Mouse (Mus musculus) liver, embryonic 12.5 days (tissue): Measurements from ENCODE around the gene Rhoa. TPM values are rescaled to one million over a fixed set of nuclear protein-coding genes. Genes with fewer than 3 reads are reported as not detected.
"Not testable (repeated sequence)": the region's sequence is repeated elsewhere in the genome, so short reads cannot be mapped to it uniquely, and the experiment has no call there.

Source experiments
- ATAC-seq: fragments of 200-750 bp; cut with Nextera tagmentation; 2 replicates; pipeline ENCODE4 v1.8.0; 2017; ENCODE audit warnings: moderate number of reproducible peaks, mild to moderate bottlenecking, moderate library complexity
- H3K27ac ChIP-seq: fragments of 300-500 bp; sonication (generic); 2 replicates; pipeline ENCODE4 v1.5.1; 2016; ENCODE audit warnings: mild to moderate bottlenecking
- H3K27me3 ChIP-seq: fragments of 300-500 bp; sonication (generic); replicated peaks from 2 replicates; pipeline ENCODE4 v1.6.1; 2016; ENCODE audit warnings: mild to moderate bottlenecking, moderate library complexity
- H3K36me3 ChIP-seq: fragments of 300-500 bp; sonication (generic); 2 replicates; pipeline ENCODE4 v1.6.1; 2016; ENCODE audit warnings: mild to moderate bottlenecking, moderate library complexity
- H3K4me1 ChIP-seq: fragments of 300-500 bp; sonication (generic); 2 replicates; pipeline ENCODE4 v1.6.1; 2016
- H3K4me2 ChIP-seq: fragments of 300-500 bp; sonication (generic); 2 replicates; pipeline ENCODE4 v1.6.1; 2016; ENCODE audit warnings: mild to moderate bottlenecking, moderate library complexity
- H3K4me3 ChIP-seq: fragments of 300-500 bp; sonication (generic); 2 replicates; pipeline ENCODE4 v1.5.1; 2016; ENCODE audit warnings: mild to moderate bottlenecking, moderate library complexity
- H3K9ac ChIP-seq: fragments of 300-500 bp; sonication (generic); 2 replicates; pipeline ENCODE4 v1.6.1; 2016; ENCODE audit warnings: mild to moderate bottlenecking, moderate library complexity
- H3K9me3 ChIP-seq: fragments of 300-500 bp; sonication (generic); replicated peaks from 2 replicates; pipeline ENCODE4 v1.6.1; 2016; ENCODE audit warnings: mild to moderate bottlenecking, moderate library complexity
- WGBS: fragments of 180-500 bp; shearing (Covaris S2); methylation state at CpG from one replicate; pipeline ENCODE4 v1.1.7; 2016; ENCODE audit not compliant: insufficient replicate concordance; 5-methylcytosine and 5-hydroxymethylcytosine counted together
- polyA plus RNA-seq: library from polyadenylated mRNA; unstranded; fragments of >200 nt; fragmentation: Nextera tagmentation; extraction: Ambion mirVana; gene quantifications from 2 replicates; pipeline ENCODE4 v1.2.1, GENCODE M21; 2016

Rhoa gene
- polyA plus RNA-seq, 1 experiment from 2014 or later: 259 TPM

- no peak overlapping the region for H3K27ac ChIP-seq
- peaks cover 9% of the 10 kb centered on the region for H3K4me1 ChIP-seq
- H3K4me2 ChIP-seq: no peak overlapping the region
- no peak overlapping the region for H3K4me3 ChIP-seq
- H3K27me3 ChIP-seq: peaks cover 39% of the 10 kb centered on the region
- no peaks in the 10 kb centered on the region for H3K36me3 ChIP-seq
- H3K9me3 ChIP-seq: no peaks in the 10 kb centered on the region
- ATAC-seq: no peak
- no peak overlapping the region for H3K9ac ChIP-seq
- 49% methylated on average over 5 of the region's 5 CpGs for WGBS
Measured at GRCm38 (mm10) chr9:108272691-108273090, 33.2 kb upstream of the Rhoa start.

- H3K4me3 ChIP-seq: no peak overlapping the region
- WGBS: 67% methylated on average over 4 of the region's 4 CpGs
- H3K36me3 ChIP-seq: no peaks in the 10 kb centered on the region
- H3K4me1 ChIP-seq: peaks cover 9% of the 10 kb centered on the region
- no peak overlapping the region for H3K27ac ChIP-seq
- ATAC-seq: no peak
- peaks cover 39% of the 10 kb centered on the region for H3K27me3 ChIP-seq
- H3K9ac ChIP-seq: no peak overlapping the region
- no peak overlapping the region for H3K4me2 ChIP-seq
- no peaks in the 10 kb centered on the region for H3K9me3 ChIP-seq
Measured at GRCm38 (mm10) chr9:108273485-108273884, 32.4 kb upstream of the Rhoa start.

GRCm38 (mm10) chr9:108274476-108275330 lies 31.2 kb upstream of the Rhoa start:
- ATAC-seq: 0 out of 2 replicates have a peak, but pooled peaks have one; percentile 40
- H3K27ac ChIP-seq: no peak overlapping the region
- H3K9ac ChIP-seq: no peak overlapping the region
- whole genome bisulfite sequencing: 54% methylated on average over 5 of the region's 5 CpGs
- no peaks in the 10 kb centered on the region for H3K9me3 ChIP-seq
- peaks cover 39% of the 10 kb centered on the region for H3K27me3 ChIP-seq
- no peak overlapping the region for H3K4me3 ChIP-seq
- peaks cover 9% of the 10 kb centered on the region for H3K4me1 ChIP-seq
- H3K36me3 ChIP-seq: no peaks in the 10 kb centered on the region
- H3K4me2 ChIP-seq: no peak overlapping the region

- Histone ChIP-seq H3K9me3 (no peaks in the 10 kb centered on the region), H3K4me2 (no peak overlapping the region), H3K27me3 (peaks cover 39% of the 10 kb centered on the region), H3K27ac (no peak overlapping the region), H3K4me3 (no peak overlapping the region), H3K4me1 (peaks cover 9% of the 10 kb centered on the region), H3K9ac (no peak overlapping the region), H3K36me3 (no peaks in the 10 kb centered on the region)
- 50% methylated on average over 6 of the region's 6 CpGs for WGBS
- ATAC-seq: no peak
Measured at GRCm38 (mm10) chr9:108275331-108275659, 30.6 kb upstream of the Rhoa start.

GRCm38 (mm10) chr9:108278697-108279450 lies 27.1 kb upstream of the Rhoa start:
- H3K27me3 ChIP-seq: peaks cover 14% of the 10 kb centered on the region; the same call in 1 of the 2 replicates
- 0 out of 2 replicates have a peak, but pooled peaks cover 4% of the 10 kb centered on the region for H3K4me1 ChIP-seq
- no peaks in the 10 kb centered on the region for H3K36me3 ChIP-seq
- H3K4me3 ChIP-seq: no peak overlapping the region
- WGBS: 59% methylated on average over 10 of the region's 10 CpGs
- no peak for ATAC-seq
- no peak overlapping the region for H3K9ac ChIP-seq
- no peak overlapping the region for H3K4me2 ChIP-seq
- H3K27ac ChIP-seq: no peak overlapping the region
- no peaks in the 10 kb centered on the region for H3K9me3 ChIP-seq

GRCm38 (mm10) chr9:108280071-108280828 lies 25.7 kb upstream of the Rhoa start:
- WGBS: 28% methylated on average over 8 of the region's 8 CpGs

GRCm38 (mm10) chr9:108284410-108284809 lies 21.5 kb upstream of the Rhoa start:
- peaks cover 11% of the 10 kb centered on the region for H3K4me1 ChIP-seq
- no peak overlapping the region for H3K4me2 ChIP-seq
- no peaks in the 10 kb centered on the region for H3K27me3 ChIP-seq
- peak; percentile 81 for ATAC-seq
- no peaks in the 10 kb centered on the region for H3K36me3 ChIP-seq
- H3K9ac ChIP-seq: no peak overlapping the region
- H3K9me3 ChIP-seq: no peaks in the 10 kb centered on the region
- H3K27ac ChIP-seq: no peak overlapping the region
- 6% methylated on average over 6 of the region's 6 CpGs for WGBS
- H3K4me3 ChIP-seq: no peak overlapping the region

More at GRCm38 (mm10) chr9:108280071-108280828, 25.7 kb upstream of the Rhoa start:
- no peaks in the 10 kb centered on the region for H3K36me3 ChIP-seq
- no peak overlapping the region for H3K4me3 ChIP-seq
- no peak overlapping the region for H3K9ac ChIP-seq
- no peak overlapping the region for H3K4me2 ChIP-seq
- no peaks in the 10 kb centered on the region for H3K9me3 ChIP-seq
- no peak overlapping the region for H3K27ac ChIP-seq
- peaks cover 4% of the 10 kb centered on the region; the same call in 1 of the 2 replicates for H3K4me1 ChIP-seq
- 0 out of 2 replicates have a peak, but pooled peaks cover 4% of the 10 kb centered on the region for H3K27me3 ChIP-seq
- ATAC-seq: no peak

GRCm38 (mm10) chr9:108287526-108288238 lies 18.2 kb upstream of the Rhoa start:
- not testable (repeated sequence) for ATAC-seq, H3K27ac ChIP-seq, H3K36me3 ChIP-seq, H3K4me3 ChIP-seq, H3K4me2 ChIP-seq, H3K9ac ChIP-seq, H3K27me3 ChIP-seq, H3K9me3 ChIP-seq
- WGBS: 80% methylated on average over 4 of the region's 6 CpGs
- peaks cover 23% of the 10 kb centered on the region for H3K4me1 ChIP-seq

GRCm38 (mm10) chr9:108289347-108289746 lies 16.6 kb upstream of the Rhoa start:
- WGBS: 61% methylated on average over 2 of the region's 2 CpGs
- ATAC-seq: no peak
- H3K27me3 ChIP-seq: no peaks in the 10 kb centered on the region

GRCm38 (mm10) chr9:108290016-108290750 lies 15.7 kb upstream of the Rhoa start, which contains the start of gene Nicn1:
TSS of gene Nicn1 (plus strand) at chr9:108290429.
- WGBS: 2% methylated on average over 32 of the region's 32 CpGs
- Histone ChIP-seq H3K4me1 (peaks cover 20% of the 10 kb centered on the region), H3K9me3 (no peaks in the 10 kb centered on the region), H3K4me2 (peak within 1 kb of the TSS; percentile 78), H3K9ac (peak within 1 kb of the TSS; percentile 70), H3K36me3 (no peaks in the 10 kb centered on the region), H3K27me3 (no peaks in the 10 kb centered on the region), H3K4me3 (peak within 1 kb of the TSS; percentile 66), H3K27ac (peak within 1 kb of the TSS; percentile 66)
- peak; percentile 98 for ATAC-seq

More at GRCm38 (mm10) chr9:108289347-108289746, 16.6 kb upstream of the Rhoa start:
- Histone ChIP-seq H3K9me3 (no peaks in the 10 kb centered on the region), H3K4me2 (peak overlapping the region; percentile 78), H3K27ac (peak overlapping the region; percentile 66; the same call in 1 of the 2 replicates), H3K9ac (peak overlapping the region; percentile 70; the same call in 1 of the 2 replicates), H3K36me3 (no peaks in the 10 kb centered on the region), H3K4me3 (peak overlapping the region; percentile 66), H3K4me1 (peaks cover 23% of the 10 kb centered on the region)
